Mouse (Mus musculus): ENCODE results near the gene 9130213A22Rik.

The 9130213A22Rik gene

DNA sequence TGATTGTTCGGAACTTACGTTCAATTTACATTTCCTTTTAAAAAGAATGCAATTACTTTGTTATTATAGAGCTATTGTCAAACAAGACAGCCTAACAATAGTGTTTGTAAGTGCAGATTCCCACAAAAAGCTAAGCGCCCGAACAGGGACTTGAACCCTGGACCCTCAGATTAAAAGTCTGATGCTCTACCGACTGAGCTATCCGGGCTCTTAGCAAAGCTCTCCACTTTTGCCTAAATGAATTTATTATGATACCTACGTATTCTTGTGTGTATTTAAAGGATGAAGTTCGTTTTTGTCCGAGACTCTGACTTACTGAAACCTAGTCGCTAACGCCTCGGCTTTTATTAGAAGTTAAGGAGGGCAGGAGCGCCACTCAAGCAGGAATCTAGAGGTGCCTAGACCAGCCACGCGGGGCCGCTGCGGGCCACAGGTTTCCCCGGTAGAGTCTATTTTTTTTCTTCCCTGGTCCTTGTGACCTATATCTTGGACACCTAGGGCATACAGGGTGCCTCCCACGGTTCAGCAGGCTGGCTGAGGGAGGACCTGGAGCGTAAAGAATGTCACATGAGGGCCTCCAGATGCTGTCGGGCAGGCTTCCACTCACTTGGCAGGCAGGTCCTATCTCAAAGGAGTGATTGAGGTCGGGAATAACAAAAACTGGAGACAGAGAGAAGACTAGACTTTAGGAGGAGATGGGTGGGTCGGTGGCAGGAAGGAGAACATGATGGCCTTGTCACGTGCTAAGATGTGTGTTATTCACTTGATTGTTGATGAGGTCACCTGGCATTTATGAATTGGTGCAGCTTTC, 2.9 kb upstream of the 9130213A22Rik start:
- in situ Hi-C loops (cut with MboI; ENCODE audit: unreplicated experiment in 2 of 2), result loop anchor here (5.0 to 10.0 kb wide), 2 partner anchors 218 to 220 kb away; partner anchors contain the start of gene Rpl26 (in 1 of the 2)

DNA sequence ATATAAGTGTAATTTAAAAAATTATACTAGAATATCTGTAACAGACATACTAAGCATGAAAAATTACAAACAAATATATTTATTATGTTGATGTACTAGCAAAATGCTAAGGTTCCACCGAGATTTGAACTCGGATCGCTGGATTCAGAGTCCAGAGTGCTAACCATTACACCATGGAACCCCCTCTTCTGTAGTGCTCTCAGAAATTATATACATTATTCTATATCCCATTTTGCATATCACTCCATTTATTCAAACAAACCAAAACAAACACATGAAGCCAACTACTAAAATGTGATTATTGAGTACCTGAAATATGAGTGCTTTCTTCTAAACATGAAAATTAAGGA, 2.1 kb upstream of the 9130213A22Rik start:
- in situ Hi-C loops (cut with MboI; ENCODE audit: unreplicated experiment in 2 of 2), result loop anchor here (5.0 to 10.0 kb wide), 3 partner anchors 57 to 220 kb away; partner anchors contain the start of gene Rpl26 (in 1 of the 2)

DNA sequence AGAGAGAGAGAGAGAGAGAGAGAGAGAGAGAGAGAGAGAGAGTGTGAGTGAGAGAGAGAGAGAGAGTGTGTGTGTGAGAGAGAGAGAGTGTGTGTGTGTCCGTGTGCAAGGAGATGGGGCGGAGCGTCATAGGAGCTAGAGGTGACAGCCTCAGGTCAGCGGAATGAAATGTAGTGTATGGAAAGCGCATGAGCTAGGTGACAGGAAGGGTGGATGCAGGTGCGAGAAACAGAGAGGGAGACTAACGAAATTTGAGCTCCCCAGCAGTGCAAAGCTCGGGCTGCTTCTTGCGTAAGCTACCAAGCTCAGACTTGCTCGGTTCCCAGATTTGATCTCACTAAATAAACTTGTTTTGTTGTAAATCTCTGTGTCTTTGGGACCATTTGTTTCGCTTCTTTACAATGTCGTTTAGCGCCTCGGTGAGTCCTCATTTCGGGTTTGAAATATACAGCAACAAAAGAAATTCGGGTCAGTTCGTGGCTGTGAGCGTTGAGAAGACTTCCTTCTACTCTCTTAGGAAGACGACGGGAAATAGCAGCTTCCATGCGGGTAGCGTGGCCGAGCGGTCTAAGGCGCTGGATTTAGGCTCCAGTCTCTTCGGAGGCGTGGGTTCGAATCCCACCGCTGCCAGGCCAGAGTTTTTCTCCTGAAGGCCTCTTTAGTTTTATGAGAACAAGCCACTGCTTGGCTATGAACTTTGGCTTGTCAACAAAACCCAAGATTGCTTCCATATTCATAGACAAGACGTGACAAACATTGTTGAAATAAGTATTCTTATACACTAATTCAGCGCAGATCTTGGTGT, 1.5 kb upstream of the 9130213A22Rik start:
- in situ Hi-C loops (cut with MboI; ENCODE audit: unreplicated experiment in 2 of 2), result loop anchor here (5.0 to 10.0 kb wide), 3 partner anchors 57 to 219 kb away; partner anchors contain the start of gene Rpl26 (in 1 of the 2)

GRCm38 (mm10) chr11:69123056-69123692, 785 bp upstream of the 9130213A22Rik start:
- in situ Hi-C loops (cut with MboI; ENCODE audit: unreplicated experiment in 2 of 2), result loop anchor here (5.0 to 10.0 kb wide), 3 partner anchors 56 to 218 kb away; partner anchors contain the start of gene Rpl26 (in 1 of the 2)

DNA sequence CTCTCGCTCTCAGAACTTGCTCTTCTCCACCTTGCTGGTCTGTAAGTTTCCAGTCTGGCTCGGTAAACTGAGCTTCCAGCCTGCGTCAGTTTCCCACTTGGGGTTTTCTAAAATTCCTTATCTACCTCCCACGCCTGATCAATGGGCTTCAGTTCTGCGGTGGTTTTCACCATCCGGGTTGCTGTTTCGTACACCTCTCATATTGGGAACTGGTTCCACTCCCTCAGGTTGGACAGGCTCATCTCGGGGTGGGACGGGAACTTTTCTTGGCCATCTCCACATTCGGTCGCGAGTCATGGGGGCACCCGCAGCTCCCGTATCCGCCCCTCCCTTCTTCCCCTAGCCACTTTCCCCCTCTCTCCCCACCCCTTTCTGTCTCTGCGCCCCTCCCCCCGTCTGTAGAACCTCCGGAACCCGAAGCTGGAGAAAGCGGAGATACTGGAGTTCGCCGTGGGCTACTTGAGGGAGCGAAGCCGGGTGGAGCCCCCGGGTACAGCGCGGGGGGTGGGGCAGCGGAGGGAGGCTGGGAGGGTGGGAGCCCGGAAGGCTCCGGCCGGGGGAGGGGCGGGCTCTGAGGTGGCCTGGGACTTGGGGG, 551 bp downstream of the 9130213A22Rik start:
- in situ Hi-C loops (cut with MboI; ENCODE audit: unreplicated experiment in 2 of 2), result loop anchor here (5.0 to 10.0 kb wide), 3 partner anchors 55 to 217 kb away; partner anchors contain the start of gene Rpl26 (in 1 of the 2)

DNA sequence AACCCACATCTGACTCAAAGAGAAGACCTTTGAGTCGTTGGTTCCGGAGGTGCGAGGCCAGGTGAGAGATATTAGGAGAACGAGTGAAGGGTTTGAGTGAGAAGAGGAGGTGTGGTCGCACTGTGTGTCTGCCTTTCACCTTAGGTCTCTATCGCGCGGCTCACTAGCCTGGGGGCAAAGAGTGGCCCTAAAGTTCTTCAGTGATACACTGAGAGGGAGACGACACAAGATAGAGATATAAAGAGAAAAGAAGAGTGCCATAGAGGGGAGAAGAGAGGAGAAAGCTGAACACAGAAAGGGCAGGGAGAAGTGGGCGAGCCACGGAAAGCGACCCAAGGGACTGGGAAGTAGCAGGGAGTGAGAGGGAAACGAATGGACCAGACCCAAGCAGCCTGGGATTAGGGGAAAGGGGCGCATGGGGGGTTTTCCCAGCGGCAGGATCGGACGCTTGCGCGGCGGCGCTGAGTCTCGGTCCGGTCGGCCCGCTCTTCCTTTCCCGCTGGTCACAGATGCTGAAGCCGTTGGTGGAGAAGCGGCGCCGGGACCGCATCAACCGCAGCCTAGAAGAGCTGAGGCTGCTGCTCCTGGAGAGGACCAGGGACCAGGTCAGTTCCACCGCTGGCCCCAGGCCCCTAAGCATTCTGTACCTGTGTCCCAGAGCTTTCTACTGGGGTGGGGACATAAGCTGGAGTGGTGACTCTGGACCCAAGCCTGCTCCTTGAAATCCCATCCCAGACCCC, 1.2 kb downstream of the 9130213A22Rik start:
- in situ Hi-C loops (cut with MboI; ENCODE audit: unreplicated experiment in 2 of 2), result loop anchor here (5.0 to 10.0 kb wide), 3 partner anchors 54 to 216 kb away; partner anchors contain the start of gene Rpl26 (in 1 of the 2)

GRCm38 (mm10) chr11:69120221-69121000, 2.0 kb downstream of the 9130213A22Rik start, which contains the start of gene Hes7:
TSS of gene Hes7 (plus strand) at chr11:69120404.
- in situ Hi-C loops (cut with MboI; ENCODE audit: unreplicated experiment in 2 of 2), result loop anchor here (5.0 to 10.0 kb wide), 3 partner anchors 53 to 216 kb away; partner anchors contain the start of gene Rpl26 (in 1 of the 2)

GRCm38 (mm10) chr11:69119446-69120155, 2.8 kb downstream of the 9130213A22Rik start:
- in situ Hi-C loops (cut with MboI; ENCODE audit: unreplicated experiment in 2 of 2), result loop anchor here (5.0 to 10.0 kb wide), 3 partner anchors 52 to 215 kb away; partner anchors contain the start of gene Rpl26 (in 1 of the 2)

- in situ Hi-C loops (cut with MboI; ENCODE audit: unreplicated experiment in 2 of 2), result no loop called here
Measured at GRCm38 (mm10) chr11:69118765-69119164, 3.6 kb downstream of the 9130213A22Rik start.

GRCm38 (mm10) chr11:69117737-69118695, 4.4 kb downstream of the 9130213A22Rik start:
- in situ Hi-C loops (cut with MboI; ENCODE audit: unreplicated experiment in 2 of 2), result no loop called here

DNA sequence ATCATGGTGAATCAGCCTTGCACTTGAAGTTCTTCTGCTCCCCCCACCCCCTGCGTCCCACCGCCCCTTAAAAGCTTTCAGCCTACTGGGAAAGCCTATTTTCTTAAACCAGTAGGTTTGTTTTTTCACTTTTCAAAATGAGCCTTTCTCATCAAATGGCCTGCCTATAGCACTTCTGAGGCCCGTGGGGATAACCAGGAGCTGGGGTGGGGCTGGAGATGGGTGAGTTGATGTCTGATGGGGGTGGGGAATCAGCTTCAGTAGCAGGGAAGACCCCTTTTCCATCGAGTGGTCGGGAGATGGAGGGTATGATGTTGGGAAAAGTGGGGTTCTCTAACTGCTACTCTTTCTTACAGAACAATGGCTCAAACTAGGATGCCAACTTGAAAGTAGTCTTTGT, 5.5 kb downstream of the 9130213A22Rik start:
- in situ Hi-C loops (cut with MboI; ENCODE audit: unreplicated experiment in 2 of 2), result no loop called here

GRCm38 (mm10) chr11:69114621-69115020, 7.8 kb downstream of the 9130213A22Rik start:
- in situ Hi-C loops (cut with MboI; ENCODE audit: unreplicated experiment in 2 of 2), result no loop called here

DNA sequence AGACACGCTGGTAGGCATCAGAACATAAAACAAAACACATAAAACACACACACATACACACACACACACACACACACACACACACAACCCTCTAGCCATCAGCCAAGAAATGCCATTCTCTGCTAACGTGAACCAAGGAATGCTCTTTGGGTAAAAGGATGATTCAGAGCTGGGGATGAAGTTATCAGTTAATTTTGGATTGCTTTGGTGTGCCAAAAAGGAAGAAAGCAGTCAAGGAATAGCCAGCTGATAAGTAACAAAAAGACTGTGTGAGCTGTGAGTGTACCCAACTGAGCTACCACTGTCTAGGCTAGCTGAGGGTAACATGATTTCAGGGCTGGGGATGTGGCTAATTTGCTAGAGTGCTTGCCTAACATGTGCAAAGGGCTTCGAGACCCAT, 8.4 kb downstream of the 9130213A22Rik start:
- in situ Hi-C loops (cut with MboI; ENCODE audit: unreplicated experiment in 2 of 2), result no loop called here

DNA sequence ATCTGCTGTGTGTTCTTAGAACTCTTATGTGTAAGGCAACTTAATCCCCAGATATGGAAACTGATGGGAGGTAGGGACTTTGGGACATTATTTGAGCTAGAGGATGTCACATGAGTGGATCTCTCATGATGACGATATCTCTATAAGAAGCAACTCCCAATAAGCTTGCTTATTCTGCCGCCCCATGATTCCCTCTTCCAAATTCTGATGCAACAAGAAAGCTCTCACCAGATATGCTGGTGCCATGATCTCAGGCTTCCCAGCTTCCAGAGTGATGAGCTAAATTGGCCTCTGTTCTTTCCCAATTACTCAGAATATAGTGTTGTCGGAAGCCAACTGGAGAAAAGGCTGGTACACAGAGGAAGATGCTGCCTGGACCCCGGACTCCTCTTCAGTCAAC, 10.5 kb downstream of the 9130213A22Rik start:
- in situ Hi-C loops (cut with MboI; ENCODE audit: unreplicated experiment in 2 of 2), result no loop called here

- in situ Hi-C loops (cut with MboI; ENCODE audit: unreplicated experiment in 2 of 2), result no loop called here
Measured at GRCm38 (mm10) chr11:69111051-69111810, 11.2 kb downstream of the 9130213A22Rik start.
